Mouse (Mus musculus): ENCODE data around the gene Stx8.

The Stx8 gene

DNA sequence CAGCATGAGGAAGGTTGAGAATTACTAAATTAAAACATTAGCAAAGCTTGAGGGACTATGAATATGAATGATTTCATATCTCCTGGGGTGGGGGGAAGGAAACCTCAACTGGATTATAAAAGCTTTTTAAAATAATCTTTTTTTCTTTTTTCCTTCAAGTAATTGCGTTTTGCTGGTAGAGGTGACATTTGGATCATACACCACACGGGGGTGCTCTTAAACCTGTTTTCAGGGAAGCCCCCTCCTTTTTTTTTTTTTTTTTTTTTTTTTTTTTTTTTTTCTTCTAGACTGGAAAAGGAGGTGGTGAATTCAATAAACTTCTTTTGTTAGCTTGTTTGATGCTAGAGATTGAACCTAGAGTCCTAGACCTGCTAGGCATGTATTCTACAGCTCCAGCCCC lies 9.3 kb downstream of the Stx8 start:
- DNase-seq (ENCODE audit: low read depth, low spot score) = no peak

DNA sequence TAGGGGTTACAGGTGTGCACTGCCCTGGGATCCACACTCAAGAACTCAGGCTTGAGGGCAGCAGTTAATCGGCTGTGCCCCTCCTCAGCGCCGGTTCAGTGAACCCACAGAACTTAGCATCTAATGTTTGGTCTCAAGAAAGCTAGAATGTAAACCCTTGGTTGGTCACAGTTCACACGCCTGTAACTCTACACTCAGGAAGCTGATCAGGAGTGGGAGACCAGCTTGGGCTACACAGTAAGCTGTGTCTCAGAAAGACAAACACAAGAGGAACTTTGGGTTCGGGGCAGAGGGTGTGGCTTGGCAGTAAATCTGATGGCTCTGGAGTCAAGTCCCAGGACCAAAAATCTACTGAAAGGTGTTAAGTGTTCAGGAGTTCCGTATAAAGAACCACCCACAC lies 17.6 kb downstream of the Stx8 start:
- DNase-seq (ENCODE audit: low read depth, low spot score) = no peak

DNA sequence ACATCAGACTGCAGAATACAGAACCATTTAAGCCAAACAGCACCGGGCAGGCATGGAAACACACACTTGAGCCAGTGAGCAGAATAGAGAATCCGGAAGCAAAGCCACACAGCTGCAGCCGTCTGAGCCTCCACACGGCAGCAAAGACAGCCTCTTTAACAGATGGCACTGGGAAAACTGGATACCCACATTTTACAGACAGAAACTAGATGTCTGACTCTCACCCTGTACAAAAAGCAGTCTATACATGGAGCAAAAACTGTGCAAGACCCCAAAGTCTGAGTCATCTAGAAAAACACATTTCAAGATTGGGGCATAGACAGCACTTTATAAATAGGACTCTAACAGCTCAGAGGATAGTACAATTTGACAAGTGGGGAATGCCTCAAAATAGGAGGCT lies 25.2 kb downstream of the Stx8 start:
- peak; percentile 36 for DNase-seq (ENCODE audit: low read depth, low spot score)

DNA sequence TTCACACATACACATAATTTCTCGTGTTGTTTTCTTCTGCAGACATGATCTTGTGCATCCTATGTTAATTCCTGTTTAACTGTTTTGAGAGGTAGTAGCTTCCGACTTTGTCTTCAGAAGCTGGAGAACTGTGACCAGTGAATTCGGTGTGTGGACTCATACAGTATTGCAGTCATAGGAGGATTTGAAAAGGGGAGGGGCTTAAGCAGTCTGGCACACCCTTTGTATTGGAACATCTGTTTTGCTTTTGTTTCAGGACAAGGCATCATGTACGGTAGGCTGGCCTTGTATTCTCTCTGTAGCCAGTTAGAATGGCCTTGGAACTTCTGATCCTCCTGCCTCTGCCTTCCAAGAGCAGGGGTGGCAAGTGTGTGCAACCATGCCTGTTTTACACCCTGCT lies 30.0 kb downstream of the Stx8 start:
- no peak for DNase-seq (ENCODE audit: low read depth, low spot score)

DNA sequence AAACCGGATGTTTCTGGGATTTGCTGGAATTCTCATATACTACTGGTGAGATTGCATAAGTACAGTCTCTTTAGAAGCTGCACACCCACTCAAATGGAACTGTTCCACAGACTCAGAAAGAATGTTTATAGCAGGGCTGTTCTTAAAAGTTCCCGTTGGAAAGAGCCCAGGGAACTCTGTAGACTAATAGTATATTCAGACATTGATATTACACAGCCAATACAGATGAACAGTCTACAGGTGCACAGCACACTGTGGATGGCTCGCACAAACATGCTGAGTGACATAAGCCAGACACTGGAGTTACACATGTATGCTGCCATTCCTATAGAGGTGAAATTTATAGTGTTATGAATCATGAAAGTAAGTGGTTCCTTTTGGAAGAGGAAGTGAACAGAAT lies 32.9 kb downstream of the Stx8 start:
- peak; percentile 82 for DNase-seq (ENCODE audit: low read depth, low spot score)

DNA sequence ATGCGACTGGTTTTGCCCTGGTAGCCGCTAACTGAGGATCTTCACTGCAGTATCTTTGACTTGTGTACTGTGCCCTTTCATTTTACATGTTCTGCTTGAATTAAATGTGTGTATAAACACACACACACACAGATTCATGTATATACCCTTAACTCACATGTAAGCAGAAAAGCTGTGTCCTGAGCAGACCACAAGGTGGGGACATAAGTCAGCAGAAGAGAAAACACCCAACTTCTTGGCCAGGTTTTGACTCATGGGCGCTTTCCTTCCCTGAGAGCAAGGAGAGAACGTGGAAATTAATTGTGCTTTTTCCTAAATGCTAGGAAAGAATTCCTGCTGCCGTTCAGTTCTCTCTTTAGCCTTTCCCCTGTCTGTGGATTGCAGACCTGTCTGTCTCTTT lies 33.6 kb downstream of the Stx8 start:
- no peak for DNase-seq (ENCODE audit: low read depth, low spot score)

DNA sequence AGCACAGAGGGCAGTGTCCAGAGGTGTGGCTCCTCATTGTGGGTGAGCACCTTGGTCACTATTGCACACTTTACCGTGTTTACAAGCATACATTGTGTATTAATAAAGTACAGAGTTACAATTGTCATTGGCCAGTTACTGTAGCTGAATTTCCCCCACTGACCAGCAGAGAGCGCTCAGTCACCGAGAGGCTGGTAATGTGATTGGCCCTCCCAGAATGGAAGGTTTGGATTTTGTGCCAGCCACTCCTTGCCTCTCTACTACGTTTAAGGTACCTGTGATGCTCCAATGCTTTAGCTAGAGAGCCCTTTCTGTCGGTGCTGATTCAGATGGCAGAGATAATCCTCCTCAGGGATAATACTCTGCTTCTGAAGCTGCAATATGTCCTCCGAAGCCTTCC lies 38.2 kb downstream of the Stx8 start:
- DNase-seq (ENCODE audit: low read depth, low spot score) = no peak

DNA sequence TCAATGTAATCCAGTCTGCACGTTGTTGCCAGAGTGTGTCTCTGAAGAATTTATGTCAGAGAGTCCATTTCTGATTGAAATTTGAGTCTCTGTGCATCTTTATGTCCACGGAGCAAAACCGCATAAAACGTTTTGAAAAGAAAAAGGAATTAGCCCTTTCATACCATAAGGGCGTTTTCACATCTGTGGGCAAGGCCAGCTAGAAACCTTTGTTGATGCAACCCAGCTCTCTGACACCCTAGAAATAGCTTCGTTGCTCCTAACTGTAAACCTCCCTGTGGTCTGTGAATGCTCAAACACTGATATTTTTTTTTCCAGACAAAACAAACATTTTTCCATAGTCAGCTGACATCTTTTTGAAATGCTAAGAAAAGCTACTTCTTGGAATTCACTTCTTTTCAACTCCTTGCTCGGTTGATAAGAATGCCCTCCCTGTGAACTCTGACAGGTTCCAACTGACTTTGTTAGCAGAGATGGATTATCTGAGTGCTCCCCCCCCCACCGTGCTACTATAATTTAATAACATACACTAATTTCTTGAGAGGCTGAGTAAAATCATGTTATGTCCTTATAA lies 40.3 kb downstream of the Stx8 start:
- no peak for DNase-seq (ENCODE audit: low read depth, low spot score)

DNA sequence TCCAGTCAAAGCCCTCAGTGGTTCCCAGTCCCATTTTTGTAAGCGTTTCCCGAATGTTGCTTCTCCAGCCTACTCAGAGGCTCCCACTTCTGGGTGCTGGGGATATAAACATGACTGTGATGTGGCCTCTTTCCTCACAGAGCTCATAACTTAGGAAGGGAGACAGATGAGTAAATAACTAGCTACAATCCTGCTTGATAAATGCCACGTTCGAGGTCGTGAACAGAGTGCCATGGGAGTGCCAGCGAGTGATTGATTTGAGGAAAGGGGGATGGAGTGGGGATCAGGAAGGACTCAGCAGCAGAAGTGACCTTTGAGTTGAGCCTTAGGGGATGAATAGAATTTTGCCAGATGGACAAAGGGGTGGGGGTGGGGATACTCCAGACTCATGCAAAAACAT lies 41.7 kb downstream of the Stx8 start:
- DNase-seq (ENCODE audit: low read depth, low spot score) = no peak

DNA sequence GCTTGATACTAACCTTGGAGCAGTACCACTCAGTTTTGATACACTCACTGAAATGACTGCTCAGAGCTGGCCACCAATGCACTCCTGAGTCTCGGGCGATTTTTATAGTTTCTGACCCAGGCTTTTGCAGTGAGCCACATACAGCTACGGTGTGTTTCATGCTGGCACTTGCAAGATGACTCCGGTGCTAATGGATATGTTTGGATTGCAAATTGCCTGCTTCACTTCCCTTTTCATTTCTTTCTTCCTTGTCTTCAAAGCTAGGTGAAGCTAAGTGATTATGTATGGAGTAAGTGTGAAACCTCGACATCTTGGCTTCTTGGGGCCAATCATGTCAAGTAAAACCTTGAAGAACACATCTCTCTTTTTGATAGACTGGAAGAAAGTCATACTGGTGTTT lies 43.4 kb downstream of the Stx8 start:
- no peak for DNase-seq (ENCODE audit: low read depth, low spot score)

DNA sequence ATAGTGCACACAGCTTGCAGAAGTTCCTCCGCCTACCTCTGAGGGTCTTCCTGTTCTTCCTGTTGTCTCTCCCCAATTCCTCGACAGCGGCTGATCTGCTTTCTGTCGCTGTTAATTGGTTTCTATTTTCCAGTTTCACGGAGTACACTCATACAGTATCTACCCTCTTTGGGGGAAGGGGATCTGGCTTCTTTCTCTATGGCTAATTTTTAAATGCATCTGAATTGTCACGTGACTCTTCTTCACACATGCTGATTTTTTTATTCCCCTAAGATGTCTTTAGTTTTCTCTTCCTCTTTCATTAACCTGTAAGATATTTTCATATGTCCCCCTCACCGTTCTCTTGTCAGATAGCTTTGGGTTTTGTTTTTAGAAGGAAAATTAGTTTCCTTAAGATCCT lies 46.2 kb downstream of the Stx8 start:
- DNase-seq (ENCODE audit: low read depth, low spot score) = no peak

DNA sequence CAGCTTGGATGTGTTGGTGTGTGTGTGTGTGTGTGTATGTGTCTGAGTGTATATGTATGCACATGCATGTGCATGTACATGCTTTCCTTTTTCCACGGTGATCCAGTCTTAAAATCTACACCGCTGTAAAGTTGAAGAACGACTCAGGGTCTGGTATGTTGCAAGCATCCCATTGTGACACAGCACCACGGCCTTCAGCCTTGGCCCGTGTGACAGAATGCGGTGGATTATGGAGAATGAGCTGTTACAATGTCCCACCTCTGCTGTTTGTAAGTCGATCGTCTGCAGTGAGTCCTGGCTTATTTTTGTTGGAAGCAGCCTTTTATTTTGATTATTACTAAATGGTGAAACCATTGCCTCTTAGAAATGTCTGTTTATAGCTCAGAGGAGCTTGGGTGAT lies 52.2 kb downstream of the Stx8 start:
- no peak for DNase-seq (ENCODE audit: low read depth, low spot score)

DNA sequence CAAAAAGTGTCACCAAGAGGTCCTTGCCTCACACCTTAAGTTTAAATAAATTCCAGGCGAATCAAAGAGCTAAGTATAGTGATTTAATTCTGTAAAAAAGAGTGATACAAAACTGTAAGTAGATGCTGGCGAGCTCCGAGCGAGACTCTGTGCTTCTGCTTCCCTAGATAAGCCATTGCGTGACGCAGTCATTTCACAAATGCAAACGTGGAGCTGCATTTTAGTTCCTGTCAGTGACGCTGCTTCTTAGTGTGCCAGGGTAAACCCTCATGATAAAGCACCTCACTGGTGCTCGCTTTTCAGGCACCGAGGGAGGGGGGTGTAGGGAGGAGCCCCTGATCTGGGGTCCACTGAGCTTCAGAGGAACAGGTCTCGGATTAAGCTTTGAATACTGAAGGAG lies 53.2 kb downstream of the Stx8 start:
- DNase-seq (ENCODE audit: low read depth, low spot score) = no peak

DNA sequence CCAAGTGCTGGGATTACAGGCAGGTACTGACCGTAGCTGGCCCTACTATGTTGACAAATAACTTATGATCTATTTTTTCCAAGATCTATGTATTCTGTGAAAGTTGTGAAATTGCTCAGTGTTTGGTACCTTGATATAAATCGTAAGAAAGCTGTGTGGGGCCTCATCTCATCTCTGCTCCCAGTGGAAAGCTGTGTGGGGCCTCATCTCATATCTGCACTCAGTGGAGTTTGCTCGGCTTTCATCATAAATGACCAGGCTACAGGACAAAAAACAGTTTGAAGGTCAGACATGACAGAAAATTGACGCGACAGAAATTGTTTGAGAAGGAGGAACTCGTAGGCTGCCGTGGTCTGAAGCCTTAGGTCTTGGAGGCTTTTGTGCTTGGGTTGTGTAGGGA lies 56.0 kb downstream of the Stx8 start:
- no peak for DNase-seq (ENCODE audit: low read depth, low spot score)

DNA sequence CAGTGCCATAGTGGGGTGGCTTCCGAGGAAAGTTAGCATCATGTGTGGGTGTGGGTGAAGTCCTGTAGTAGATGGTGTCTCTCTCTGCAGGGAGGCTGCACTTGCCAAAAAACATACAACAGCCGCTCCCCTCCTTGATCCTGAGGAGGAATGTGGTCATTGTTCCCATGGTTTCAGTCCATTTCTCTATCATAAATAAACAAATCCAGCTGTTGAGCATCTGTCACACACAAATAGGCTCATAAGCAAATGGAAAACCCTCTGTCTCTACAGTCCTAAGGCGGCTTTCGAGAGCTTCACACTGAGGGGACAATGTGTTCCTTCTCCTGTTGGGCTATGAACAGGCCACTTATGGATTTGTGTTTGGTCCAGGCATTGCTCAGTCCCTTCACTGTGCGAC lies 56.9 kb downstream of the Stx8 start:
- no peak for DNase-seq (ENCODE audit: low read depth, low spot score)

DNA sequence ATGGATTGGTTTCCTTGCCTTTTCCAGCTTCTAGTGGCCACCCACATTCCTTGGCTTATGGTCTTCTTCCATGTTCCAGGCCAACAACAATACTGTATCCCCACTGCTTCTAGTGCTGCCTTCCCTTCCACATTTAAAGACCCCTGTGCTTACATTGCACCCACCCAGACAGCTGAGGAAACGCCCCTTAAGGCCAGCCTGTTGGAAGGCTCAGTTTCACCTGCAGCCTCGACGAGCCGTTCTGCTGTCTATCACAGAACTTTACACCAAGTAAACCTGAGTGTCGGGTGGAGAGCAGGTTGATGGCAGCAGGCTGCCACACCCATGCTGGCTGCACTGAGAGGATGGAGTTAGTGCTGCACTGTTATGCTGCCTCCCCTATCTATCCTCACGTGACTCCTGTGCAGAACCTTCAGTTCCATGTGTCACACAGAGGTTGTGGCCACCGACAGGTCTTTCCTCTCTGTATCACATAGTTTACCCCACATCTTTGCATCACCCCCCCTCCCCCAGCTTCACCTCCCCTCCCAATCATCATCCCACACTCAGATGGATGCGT lies 57.9 kb downstream of the Stx8 start:
- no peak for DNase-seq (ENCODE audit: low read depth, low spot score)

DNA sequence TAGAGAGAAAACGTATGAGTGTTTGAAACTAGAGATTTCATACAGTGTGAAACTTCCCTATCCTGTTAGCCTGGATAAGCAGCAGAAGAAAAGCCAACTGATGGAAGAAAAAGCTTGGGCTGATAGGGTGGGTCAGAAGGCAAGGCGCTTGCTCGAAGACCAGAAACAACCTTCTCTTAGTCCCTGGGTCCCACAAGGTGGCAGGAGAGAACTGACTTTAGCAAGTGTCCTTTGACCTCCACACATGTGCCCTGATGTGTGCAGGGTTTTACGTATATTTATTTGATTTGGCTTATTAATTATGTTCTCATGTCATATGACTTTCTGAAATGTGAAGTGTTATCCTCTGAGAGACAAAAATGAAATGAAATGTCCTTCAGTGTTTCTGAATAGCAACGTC lies 60.6 kb downstream of the Stx8 start:
- no peak for DNase-seq (ENCODE audit: low read depth, low spot score)

DNA sequence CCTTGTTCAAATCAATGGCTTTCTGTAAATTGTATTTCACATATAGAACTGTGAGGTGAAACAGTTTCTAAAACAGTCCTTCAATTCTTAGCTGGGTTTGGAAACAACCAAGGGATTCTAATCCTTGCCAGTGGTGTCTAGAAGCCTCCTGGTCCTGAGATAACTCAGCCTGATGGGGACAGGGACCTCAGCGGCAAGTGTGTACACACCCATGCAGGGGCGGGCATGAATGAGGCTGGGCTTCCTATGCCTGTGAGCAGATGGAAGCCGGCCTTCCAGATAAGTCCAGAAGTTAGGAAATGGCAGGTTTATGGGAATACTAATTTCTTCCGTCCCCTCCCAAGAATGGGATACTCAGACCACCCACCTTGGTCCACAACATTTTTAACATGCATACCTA lies 63.1 kb downstream of the Stx8 start:
- DNase-seq (ENCODE audit: low read depth, low spot score) = no peak

DNA sequence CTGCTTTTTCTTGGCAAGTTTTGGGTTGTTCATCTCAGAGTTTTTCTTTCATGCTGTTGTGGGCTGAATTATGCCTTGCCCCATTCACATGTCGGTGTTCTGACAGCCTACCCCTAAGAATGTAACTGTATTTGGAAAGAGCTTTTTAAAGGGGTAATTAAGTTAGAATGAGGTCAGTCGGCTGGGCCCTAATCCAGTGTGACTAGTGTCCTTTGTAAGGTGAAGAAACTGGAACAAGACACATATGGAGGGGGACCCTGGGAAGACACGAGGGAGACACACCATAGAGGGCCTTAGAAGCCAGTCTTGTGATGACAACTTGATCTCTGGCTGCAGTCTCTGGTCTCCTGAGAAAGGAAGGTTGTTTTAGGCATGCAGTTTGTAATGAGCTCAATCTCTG lies 63.9 kb downstream of the Stx8 start:
- no peak for DNase-seq (ENCODE audit: low read depth, low spot score)

DNA sequence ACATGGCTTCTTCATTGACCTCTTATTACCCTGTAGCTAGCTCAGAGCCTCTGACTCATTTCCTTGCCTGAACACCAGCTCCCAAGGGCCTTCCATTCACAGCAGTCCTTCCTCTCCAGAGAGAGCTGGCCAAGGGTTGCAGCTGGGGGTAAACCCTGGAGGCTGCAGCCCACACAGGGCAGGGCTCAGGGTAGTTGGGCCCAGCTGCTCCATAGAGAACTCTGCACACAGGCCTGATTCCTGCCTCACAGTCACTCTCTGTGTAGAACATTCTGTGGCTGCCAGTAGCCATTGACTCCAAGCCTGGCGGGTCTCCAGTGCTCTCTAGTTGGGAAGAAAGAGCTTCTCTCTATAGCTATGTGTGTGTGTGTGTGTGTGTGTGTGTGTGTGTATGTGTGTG lies 64.8 kb downstream of the Stx8 start:
- peak; percentile 60 for DNase-seq (ENCODE audit: low read depth, low spot score)

DNA sequence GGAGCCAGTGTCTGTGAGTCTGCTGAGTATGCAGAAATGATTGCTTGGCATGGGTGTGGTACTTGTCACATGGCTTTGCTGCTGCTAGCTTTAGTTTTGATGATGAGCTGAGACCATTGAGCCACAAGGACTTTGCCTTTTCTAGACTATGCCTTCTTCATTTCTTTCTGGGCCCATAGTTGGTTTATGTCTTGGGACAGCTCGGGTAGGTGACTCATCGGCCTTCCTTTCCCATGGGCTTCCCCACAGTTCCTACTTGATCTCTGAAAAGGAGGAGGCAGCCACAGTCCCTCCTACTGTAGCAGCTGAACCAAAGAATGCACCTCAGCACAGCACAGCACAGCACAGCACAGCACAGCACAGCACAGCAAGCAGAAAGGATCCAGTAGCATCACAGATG lies 66.5 kb downstream of the Stx8 start:
- no peak for DNase-seq (ENCODE audit: low read depth, low spot score)

DNA sequence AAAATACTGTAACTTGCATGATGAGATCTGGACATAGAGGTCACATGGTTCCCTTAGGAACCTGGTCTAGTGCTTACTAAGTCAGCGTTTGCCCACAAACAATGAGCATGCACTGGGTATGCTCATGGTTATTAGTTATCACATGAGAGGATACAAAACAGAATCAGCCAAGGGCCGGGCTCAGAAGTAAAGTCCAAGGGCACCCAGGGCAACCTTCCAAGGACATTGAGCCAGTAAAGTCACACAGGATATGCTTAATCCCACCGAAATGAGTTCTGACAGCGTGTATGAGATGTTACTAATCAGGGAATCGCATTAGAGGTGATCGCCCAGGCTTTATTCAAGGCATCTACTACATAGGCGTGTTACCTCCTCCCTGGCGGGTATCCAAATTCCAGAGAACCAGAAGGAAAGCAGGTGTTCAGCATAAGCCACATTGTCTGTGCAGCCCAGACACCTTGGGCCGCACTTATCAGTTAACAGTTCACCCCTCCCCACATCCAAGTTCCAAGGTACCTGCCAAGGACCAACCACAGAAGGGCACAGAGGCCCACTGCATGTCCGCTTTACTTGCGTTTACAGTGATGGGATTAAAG lies 67.4 kb downstream of the Stx8 start:
- DNase-seq (ENCODE audit: low read depth, low spot score) = no peak

DNA sequence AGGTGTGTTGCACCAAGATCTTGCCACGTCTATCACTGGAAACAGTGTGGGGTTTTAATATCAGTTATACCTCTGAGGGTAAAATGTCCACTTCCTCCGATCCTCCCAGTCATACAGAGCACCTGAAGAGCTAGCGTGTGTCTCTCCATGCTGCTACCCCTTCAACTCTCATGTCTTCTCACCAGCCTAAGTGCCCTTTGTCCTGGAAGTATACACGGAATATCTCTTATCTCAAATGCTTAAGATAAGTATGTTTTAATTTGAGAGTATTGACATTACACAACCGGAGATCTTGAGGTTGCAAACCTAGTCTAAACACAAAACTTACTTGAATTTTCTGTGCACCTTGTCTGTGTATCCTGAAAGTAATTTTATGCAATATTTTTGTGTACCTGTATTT lies 68.4 kb downstream of the Stx8 start:
- no peak for DNase-seq (ENCODE audit: low read depth, low spot score)

DNA sequence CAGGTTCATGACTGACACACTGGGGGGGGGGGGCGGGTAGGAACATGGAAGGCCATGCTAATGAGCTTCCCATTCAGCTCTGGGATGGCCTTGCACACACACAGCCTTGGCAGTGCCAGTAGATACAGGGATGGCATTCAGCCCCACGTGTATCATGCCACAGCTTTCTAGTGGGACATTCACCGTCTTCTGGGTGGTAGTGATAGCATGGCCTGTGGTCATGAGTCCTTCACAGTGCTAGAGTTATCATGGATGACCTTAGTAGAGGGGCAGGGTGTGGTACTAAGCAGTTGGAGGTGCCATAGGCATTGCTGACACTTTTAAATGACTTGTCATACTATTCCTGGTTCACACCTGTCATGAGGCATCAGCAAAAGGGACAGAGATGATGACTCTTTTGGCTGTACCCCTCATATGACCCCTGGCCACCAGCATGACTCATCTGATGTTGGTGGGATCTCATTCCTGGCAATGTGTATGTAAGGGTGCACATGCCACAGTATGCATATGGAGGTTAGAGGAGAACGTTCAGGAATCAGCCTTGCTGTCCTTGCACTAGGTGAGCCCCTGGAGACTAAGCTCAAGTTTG lies 69.4 kb downstream of the Stx8 start:
- no peak for DNase-seq (ENCODE audit: low read depth, low spot score)

Data from telencephalon, adult 2 months (tissue).